Mouse (Mus musculus): ENCODE measurements around the gene Mipep.

DNA sequence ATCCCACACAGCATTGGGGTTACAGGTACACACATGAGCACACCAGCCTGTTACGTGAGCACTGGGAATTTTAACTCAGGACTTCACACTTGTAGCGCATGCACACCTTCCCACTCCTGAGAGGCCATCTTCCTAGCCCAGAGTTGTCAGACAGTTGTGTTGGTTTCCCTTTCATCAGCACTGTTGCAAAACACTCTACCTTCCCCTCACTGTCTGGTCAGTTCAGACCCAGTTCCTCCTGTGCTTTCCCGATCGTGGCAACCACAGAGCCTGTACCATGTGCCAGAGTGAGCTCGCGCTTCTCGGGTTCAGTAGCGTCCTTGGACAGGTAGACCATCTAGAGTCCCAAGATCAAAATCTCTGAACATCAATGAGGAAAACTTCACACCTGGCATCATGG is 27.1 kb upstream of the Mipep start:
- TF ChIP-seq CTCF (IDR thresholded peaks at IDR 0.05; ENCODE audit: extremely low read depth, insufficient read depth, insufficient read length, insufficient replicate concordance) = no peak
- no peak for TF ChIP-seq POLR2A (IDR thresholded peaks at IDR 0.05; ENCODE audit: low read depth, low read length)
